Mouse (Mus musculus) inflammation-experienced regulatory T-cells, adult 6 months (primary cell): ENCODE data around the gene Apoa4. TPM values are rescaled to one million over a fixed set of nuclear protein-coding genes. Genes with fewer than 3 reads are reported as not detected.
A peak's percentile ranks its signal among the peaks of the same experiment; 100 is the strongest.

Experiments used
- ATAC-seq: one replicate; pipeline ENCODE4 v1.8.0; 2017
- polyA plus RNA-seq, 3 experiments: library from polyadenylated mRNA; unstranded; fragments of 100-300 nt; shearing (Covaris generic); gene quantifications; one replicate each; pipeline ENCODE4 v1.2.1; 2017

Gene Apoa4
- not detected for polyA plus RNA-seq

DNA sequence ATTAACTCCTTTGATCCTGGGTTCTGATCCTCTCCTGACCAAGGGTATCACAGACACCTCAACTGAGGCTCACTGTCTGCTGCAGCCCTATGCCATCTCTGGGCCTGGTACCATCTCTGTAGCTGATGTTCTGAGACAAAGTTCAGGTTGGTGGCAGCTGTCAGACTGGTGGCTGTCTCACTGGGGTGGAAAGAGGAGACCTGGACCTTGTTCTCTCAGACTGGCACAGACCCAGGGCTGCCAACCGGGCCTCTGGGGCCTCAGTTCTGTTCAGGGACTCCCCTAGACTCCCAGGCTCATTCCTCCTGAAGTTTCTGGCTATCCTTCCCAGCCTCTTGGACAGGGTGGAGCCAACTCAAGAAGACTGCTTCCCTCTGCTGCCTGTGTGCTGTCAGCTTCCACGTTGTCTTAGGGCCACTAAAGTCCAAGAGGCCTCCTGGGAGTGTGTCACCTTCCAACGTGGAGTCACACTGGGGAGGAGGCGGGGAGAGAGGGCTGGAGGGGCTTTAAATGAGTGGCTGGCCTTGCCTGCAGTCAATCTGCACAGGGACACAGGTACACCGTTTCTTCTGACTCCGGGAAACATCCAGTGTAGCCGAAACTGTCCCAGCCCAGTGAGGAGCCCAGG lies at the start of gene Apoa4:
Gene Apoa4, plus strand, starts transcription at position 171 of the 628 bp plus-strand sequence.
- no peak for ATAC-seq

DNA sequence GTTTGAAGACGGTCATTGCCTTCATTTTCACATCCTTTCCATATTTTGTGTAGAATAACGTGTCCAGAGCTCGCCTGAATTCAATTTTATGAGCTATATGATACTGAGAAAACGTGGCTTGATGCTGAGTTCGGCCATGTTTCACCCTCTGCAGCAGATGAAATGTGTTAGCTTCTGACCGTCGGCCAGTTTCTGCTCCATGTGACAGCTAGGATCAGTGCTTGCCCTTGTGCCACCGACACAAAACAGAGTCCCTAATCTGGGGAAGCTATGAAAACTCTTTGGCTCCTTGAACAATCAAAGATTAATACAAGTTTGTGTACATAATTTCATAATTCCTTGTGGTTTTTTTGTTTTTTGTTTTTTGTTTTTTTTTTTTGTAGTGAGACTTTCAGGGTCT lies 49.3 kb upstream of the Apoa4 start:
- no peak for ATAC-seq

DNA sequence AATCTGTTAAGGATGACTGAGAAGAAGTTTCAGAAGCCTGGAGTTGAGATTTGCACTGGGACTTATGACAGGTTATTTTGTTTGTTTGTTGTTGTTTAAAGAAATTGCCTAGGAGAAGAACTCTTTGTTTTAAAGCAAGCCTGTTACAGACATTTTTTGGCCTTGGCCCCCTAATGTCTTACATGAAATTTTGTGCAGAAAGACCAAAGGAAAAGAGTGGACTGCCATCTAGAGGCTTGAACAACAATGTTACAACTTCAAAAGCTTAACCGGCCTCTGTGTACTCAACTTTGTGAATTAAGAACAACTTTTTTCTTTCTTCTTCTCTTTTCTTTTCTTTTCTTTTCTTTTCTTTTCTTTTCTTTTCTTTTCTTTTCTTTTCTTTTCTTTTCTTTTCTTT lies 48.9 kb upstream of the Apoa4 start:
- ATAC-seq = peak; percentile 63

DNA sequence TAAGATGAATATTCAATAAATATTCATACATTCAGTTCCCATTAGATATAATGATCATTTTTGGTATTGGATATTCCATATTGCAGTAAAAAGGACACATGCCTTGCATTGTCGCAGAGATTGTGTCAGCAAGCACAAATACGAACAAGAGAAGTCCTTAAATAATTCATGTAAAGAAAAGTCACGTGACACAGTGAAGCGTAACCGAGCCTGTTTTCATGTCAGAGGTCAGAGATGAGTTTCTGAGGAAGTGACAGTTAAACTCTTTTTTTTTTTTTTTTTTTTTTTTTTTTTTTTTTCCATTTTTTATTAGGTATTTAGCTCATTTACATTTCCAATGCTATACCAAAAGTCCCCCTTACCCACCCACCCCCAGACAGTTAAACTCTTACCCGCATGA lies 47.9 kb upstream of the Apoa4 start:
- ATAC-seq = no peak

DNA sequence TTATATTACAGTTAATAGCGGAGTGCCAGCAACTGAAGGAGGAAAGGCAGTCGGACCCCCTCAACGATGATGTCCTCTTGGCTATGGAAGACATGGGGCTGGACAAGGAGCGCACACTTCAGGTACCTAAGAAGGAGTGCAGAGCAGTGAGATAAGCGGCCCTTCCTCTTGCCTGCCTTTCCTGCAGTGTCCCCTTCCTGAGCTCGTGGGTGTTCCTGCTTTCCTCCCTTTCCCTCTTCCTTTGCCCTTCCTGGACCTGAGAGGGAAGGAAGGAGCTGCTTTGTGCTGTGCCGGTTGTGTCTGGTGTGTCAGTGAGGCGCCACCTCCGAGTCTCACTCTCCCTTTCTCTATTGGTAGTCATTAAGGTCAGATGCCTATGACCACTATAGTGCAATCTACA lies 45.7 kb upstream of the Apoa4 start:
- no peak for ATAC-seq

DNA sequence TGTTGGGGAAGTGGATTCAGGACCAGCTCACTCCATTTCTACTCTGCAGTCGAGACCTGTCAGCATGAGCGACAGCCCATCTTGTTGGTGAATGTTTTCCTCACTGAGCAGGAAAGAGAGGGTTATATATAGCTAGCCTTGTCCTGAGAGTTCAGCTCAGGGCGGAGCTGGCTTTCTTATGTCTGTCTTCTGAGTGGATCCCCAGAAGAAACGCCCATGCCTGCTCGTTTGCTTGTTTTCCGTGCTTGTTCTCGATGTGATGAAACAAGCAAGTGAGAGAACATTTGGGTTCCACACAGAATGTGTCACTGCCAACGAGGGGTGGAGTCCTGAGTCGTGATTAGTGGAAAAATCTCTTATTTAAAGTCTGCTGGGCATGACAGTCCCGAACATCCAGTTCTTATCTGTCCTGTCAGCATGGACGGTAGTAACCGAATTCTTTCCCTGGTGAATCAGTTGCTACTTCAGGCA lies 43.8 kb upstream of the Apoa4 start:
- no peak for ATAC-seq

DNA sequence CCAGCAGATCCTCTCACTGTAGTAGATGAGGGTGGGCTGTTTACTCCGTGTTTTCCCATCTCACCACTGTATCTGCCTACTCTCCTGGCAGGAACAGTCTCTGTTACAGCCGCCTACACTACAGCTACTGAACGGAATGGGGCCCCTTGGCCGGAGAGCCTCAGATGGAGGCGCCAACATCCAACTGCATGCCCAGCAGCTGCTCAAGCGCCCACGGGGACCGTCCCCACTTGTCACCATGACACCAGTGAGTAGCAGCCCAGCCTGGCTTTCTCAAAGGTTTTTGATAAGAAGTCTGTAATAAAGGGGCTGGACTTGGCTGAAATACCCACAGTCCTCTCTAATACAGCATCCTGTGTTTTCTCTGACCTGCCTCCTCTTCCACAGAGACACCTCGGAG lies 42.0 kb upstream of the Apoa4 start:
- peak; percentile 32 for ATAC-seq

DNA sequence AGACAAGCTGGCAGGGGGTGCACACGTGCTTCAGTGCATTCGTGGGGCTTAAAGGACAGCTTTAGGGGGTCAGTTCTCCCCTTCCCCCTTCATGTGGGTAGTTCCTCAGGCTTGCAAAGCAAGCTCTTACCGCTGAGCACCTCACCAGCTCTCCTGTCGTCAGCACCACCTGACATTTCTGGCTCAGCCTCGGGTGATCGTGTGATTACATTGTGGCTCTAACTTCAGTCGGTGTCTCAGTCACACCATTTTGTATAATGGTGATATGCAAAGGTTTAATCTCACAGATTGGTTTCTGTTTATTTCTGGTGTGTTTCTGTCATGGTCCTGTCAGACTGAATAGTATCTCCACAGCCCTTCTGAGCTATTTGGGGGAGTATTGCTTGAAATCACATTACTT lies 41.6 kb upstream of the Apoa4 start:
- no peak for ATAC-seq

DNA sequence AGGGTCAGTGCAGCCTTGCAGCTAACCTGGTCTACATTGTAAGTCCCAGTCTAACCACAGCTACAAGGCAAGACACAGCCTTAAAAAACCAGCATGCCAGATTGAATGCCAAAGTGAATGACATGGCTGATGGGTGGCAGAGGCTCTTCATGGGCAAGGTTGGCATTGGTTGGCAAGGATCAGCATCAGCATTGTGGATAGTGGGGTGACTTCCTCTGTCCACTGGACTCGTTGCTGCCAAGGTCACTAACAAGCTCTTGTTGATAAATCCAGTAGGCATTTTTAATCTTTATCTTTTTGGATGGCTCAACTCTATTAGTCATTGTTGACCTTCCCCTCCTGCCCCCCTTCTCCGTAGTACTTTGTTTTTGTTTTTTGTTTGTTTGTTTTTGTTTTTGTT lies 40.9 kb upstream of the Apoa4 start:
- ATAC-seq = no peak

DNA sequence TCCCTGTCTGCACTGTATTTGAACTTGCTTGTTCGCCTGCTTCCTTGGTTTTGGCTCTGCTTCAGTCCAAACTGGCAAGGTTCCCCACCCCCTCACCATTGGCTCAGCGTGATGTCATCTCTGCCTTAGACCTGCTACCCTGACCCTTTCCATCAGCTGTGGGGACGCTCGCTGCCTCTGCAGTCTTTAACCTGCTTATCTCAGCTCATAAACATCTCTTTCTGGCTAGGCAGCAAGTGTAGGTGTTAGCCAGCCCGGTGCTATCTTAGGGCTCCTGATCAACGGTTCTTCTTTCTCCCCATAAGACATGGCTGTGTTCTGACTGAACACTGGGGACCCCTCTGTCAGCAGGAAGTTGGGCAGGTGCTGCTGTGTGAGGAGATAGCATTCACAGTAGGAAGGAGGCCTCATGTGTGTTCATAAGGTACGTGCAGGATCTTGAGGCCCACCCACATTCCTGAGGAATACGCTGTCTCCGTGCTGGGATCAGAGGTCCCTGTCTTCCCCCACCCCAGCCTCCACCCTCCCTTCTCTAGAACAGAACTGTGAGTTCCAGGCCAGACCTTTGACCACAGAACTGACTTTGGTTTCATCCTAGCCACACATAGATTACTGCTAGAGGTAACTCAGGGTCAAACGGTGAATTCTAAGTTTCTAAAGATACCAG lies 33.5 kb upstream of the Apoa4 start:
- ATAC-seq = no peak

DNA sequence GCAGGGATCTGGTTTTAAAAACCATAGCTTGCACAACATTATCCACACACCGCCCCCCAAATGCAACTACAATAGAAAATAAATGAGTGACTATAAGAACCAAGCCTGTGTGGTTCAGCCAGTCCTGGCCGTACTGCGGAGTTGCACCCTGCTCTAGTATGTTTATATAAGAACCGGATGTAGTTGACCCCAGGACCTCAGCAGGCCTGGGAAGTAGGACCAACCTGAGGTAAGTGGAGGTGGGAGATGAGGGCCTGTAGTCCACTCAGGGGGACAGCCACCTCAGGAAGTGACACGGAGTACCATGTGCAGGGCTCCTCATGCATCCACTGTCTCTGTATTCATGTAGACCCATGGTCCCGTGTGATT lies 33.0 kb upstream of the Apoa4 start:
- no peak for ATAC-seq

DNA sequence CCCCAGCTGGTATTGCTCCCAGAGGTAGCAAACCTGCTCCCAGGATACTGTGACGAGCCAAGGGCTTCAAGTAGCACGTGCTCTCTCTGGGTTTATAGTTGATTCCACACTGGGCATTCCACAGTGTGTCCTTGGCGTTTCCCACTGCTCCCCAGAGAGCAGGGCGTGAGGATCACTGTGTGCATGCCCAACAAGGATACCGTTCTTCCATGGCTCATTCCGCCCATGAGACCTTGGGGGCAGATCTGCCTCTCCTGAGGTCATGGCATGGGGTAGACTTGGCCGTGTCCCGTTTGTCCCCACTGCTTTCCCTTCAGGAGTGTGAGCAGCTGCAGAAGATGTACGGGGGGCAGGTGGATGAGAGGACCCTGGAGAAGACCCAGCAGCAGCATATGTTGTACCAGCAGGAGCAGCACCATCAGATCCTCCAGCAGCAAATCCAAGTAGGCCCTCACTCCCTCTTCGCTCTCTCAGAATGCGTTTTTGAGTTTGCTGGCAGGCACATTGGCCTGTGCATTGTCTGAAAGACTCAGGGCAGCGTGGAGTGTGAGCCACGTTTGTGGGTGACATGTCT lies 32.0 kb upstream of the Apoa4 start:
- no peak for ATAC-seq

DNA sequence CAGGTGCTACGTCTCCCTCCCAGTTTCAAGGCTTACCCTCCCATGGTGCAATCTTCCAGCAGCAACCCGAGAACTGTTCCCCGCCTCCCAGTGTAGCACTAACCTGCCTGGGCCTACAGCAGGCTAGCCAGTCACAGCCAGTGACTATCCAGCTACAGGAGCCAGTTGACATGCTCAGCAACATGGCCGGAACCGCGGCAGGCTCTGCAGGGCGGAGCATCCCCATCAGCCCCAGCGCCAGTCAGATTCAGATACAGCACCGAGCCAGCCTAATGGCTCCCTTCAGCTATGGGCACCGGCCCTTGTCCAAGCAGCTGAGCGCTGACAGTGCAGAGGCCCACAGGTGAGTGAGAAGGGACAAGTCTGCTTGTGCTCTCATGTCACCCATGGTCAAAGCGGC lies 30.0 kb upstream of the Apoa4 start:
- ATAC-seq = no peak

DNA sequence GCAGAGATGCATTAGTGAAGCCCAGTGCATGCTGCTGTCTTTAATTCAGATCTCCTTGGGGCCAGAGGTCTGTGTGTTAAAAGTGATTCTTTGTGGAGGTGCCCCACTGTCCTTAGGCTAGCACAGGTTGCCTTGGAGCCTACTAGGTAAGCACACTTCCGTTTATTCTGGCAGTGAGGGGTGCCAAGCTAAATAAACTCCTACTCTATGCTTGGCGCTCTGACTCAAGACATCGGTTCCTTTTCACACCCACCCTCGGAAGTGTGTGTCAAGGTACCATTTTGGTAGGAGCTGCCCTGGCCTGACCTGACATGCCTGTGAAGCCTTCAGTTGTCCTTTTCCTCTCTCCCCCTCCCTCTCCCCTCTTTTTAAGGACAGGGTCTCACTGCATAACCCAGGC lies 26.2 kb upstream of the Apoa4 start:
- no peak for ATAC-seq

DNA sequence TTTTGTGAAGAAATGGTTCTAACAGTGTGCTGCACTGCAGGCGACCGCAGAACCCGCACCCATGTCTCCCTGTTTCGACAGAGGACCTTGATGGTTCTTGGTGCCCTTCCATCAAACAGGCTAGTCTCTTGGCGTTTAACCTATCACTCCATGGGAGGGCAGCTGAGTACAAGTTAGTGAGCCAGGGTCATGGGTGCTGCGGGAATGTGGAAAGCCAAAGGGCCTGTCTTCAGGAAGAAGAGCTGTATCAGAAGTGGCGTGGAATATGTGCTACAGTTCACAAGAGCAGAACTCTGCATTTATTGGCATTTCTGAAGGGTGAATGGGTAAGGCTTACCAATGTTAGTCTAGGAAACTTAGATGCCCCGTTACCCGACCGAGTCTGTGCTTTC lies 25.6 kb upstream of the Apoa4 start:
- ATAC-seq = no peak

DNA sequence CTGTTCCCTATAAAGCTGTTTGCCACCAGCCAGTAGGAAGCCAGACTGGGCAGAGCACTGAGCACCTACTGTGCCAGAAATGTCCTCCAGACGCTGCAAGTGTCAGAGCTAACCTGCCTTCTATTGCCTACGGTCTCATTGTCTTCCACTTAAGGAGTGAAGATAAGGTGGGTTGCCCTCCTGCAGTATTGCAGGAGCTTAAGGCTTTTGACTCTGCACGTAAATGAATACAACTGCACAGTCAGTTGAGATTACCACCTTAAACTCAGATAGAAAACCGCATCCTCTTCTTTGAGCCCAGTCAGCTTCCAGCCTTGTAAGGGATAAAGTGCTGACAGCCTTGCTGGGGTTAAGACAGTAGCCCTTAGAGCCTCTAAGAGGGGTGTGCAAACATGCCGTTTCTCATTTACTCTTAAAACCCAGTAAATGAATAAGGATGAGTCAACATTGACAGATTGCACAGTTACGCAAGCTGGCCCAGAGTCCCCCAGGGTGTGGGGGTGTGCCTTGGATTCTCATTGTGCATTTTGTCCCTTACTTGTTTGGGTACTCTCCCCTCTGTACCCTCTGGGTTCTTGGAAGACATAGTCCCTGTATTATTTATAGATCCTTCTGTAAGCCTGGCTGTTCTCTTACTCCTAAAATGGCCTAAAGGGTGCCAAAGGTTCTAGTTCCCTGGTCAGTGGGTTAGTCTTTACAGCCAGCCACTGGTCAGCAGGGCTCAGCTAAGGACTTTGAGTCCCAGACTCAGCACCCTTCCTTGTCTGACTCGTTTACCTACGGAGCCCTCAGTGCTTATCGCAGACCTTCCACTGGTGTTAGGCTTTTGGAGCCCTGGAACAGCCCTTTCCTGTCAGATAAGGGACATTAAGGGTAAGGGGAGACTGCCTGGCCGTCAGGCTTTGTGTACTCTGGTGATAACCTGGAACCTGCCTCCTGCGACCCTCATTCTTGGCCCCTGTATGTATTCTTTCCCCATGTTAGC lies 24.9 kb upstream of the Apoa4 start:
- ATAC-seq = no peak

DNA sequence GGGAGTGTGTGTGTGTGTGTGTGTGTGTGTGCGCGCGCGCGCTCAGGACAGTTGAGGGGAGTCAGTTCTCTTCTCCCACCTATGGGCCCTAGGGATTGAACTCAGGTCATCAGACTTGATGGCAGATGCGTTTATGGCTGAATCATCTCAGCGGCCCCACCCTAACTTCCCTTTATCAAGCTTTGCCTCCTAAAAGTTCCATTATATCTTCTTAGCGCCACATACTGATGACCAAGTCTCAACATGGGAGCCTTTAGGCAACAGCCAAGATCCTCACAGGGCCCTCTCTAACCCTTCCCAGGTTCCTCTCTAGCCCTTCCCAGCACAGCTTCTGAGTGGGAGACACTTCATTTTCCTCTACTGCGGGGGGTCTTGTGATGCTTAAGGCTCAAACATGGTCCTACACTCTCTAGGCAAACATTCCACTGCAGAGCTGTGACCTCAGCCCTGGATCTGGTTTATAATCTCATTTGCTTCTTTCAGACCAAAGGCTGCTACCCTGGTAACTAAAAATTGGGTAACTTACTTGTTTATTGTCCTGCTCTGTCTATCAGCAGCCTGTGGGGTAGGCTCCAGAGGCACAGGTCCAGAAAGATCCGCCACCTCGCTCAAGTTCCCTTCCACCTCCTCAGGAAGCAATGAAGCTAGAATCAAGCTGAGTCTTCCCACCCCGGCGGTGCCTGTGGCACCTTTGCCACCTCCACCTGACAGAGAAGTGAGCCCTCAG lies 23.6 kb upstream of the Apoa4 start:
- no peak for ATAC-seq

DNA sequence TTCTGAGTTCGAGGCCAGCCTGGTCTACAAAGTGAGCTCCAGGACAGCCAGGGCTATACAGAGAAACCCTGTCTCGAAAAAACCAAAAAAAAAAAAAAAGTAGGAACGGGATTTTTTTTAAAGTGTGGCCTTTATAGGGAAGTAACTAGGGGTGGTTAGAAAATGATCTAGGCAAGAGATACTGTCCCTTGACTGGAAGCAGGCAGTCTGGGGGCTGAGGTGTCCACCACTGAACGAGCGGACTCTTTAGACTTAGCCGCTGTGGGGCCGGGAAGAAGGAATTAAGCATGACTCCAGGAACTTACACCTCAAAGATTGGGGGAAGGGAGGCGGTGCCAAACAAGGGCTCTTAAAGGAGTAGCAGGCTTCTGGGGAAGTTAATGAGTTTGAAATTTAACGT lies 22.3 kb upstream of the Apoa4 start:
- ATAC-seq = no peak

DNA sequence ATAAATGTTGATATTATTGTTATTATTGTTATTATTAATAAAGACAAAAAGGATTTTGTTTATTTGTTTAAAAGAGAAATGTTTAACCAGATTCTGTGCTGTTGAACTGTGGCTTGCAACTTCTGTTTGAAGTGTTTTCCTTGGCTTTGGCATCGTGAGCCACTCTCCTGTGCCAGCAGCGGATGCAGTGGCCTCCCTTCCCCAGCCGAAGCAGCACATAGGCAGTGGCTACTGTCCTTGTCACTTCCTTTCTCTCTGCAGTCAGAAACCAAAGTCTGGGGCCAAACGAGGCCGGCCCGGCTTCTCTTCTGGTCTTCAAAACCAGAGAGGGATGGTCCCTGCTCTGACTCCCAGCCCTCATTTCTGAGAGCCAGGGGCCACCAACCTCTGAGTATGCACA lies 17.4 kb upstream of the Apoa4 start:
- no peak for ATAC-seq

DNA sequence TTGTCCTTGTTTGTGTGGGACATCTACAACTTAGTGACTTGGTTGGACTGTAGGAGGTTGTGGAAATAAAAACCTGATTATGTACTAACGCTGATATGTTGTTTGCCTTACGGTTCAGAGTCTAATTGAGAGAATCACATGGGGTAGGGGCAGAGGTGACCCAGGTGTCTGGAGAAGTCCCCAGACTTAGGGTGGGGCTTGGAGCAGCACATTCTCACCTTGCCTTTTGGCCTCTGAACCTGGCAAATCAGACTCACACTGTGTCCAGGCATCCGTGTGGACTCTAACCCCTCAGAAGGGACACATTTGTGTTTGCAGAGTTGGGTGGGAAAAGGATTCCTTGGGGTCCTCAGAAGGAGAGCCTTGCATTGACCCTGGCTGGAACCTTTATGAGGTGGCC lies 16.4 kb upstream of the Apoa4 start:
- no peak for ATAC-seq

DNA sequence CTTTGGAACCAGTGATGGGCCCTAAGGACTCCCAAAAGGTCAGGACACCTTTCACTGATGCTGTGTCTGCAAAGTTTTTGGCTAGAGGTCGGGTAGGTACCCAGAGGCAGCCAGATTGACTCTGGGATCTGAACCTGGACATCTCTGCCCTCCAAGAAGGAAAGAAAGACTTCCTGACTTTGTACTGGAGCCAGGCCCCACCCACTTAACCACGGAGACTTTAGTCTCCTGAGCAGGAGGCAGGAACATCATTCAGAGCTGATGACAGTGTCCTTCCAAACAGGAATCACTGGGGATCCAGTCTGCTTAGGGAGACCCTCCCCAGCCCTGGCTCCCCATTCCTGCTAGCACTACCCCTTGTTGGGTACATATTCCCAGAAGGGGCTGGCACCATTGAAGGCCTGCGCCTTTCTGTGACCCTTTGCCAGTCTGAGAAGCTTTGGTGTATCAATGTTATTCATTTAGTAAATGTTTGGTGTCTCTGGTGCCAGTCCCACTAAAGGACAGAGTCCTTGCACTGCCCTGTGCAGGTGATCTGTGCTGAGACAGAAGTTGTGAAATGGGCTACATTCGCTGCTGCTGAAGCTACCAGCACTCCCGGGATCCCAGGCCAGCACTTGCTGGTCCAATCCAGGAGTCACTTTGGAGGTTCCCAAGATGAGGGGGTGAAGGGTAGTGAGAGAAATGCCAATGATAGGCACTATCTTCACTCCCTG lies 15.4 kb upstream of the Apoa4 start:
- ATAC-seq = no peak

DNA sequence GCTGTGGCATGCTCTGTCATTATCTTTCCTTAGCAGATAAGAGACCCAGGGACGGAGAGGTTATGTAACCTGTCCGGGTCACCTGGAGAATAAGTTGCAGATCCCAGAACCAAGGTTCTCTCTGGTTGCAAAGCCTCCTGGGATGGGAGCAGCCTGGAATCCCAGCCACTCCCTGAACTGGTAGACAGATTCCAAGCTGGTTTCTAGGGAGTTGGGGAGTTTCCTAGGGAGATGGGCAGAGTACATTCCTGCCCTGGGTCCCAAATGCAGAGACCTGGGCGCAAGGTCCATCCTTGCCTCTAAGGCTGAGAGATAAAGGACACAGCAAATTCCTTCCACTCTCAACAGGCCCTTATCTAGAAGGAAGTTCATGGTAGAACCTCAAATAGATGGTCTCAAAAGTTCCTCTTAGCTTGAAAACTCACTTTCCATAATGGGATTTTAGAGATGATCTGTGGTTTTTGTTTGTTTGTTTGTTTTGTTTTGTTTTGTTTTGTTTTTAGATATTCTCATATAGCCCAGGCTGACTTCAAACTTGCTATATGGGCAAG lies 13.4 kb upstream of the Apoa4 start:
- no peak for ATAC-seq
